Mouse (Mus musculus) kidney, embryonic 16.5 days (tissue): ENCODE measurements around the gene Kcnmb4. TPM values are rescaled to one million over a fixed set of nuclear protein-coding genes. Genes with fewer than 3 reads are reported as not detected.

Experiments used
- ATAC-seq: fragments of 200-750 bp; cut with Nextera tagmentation; 2 replicates; pipeline ENCODE4 v1.8.0; 2017; ENCODE audit warnings: moderate TSS enrichment; ENCODE audit not compliant: low FRiP score, low TSS enrichment
- H3K27ac ChIP-seq: fragments of 300-500 bp; sonication (generic); 2 replicates; pipeline ENCODE4 v1.5.1; 2014; ENCODE audit warnings: low read length
- H3K27me3 ChIP-seq: fragments of 300-500 bp; sonication (generic); 2 replicates; pipeline ENCODE4 v1.6.1; 2014; ENCODE audit warnings: low read length, control low read depth, mixed read lengths; ENCODE audit not compliant: insufficient read depth
- H3K36me3 ChIP-seq: fragments of 300-500 bp; sonication (generic); 2 replicates; pipeline ENCODE4 v1.6.1; 2014; ENCODE audit warnings: low read length, control low read depth, mixed read lengths; ENCODE audit not compliant: insufficient read depth
- H3K4me1 ChIP-seq: fragments of 300-500 bp; sonication (generic); 2 replicates; pipeline ENCODE4 v1.6.1; 2014; ENCODE audit warnings: low read length, control low read depth, mixed read lengths; ENCODE audit not compliant: insufficient read depth
- H3K4me2 ChIP-seq: fragments of 300-500 bp; sonication (generic); replicated peaks from 2 replicates; pipeline ENCODE4 v1.6.1; 2014; ENCODE audit warnings: low read depth, low read length
- H3K4me3 ChIP-seq: fragments of 300-500 bp; sonication (generic); 2 replicates; pipeline ENCODE4 v1.5.1; 2014; ENCODE audit warnings: mild to moderate bottlenecking, low read length
- H3K9ac ChIP-seq: fragments of 300-500 bp; sonication (generic); replicated peaks from 2 replicates; pipeline ENCODE4 v1.6.1; 2014; ENCODE audit warnings: low read length
- H3K9me3 ChIP-seq: fragments of 300-500 bp; sonication (generic); 2 replicates; pipeline ENCODE4 v1.6.1; 2016; ENCODE audit warnings: low read length, control low read depth
- WGBS: fragments of 180-500 bp; shearing (Covaris S2); extraction: QIAGEN DNeasy Blood & Tissue Kit; methylation state at CpG from one replicate; pipeline ENCODE4 v1.1.7; 2014; 5-methylcytosine and 5-hydroxymethylcytosine counted together
- polyA plus RNA-seq: library from polyadenylated mRNA; unstranded; fragments of >200 nt; fragmentation: Nextera tagmentation; extraction: Ambion mirVana; gene quantifications from 2 replicates; pipeline ENCODE4 v1.2.1, GENCODE M21; 2015

Gene Kcnmb4
- polyA plus RNA-seq, 1 experiment from 2014 or later = 4.2 TPM

- Histone ChIP-seq H3K4me3 (no peak overlapping the region), H3K27ac (no peak overlapping the region), H3K9ac (no peak overlapping the region), H3K4me1 (no peaks in the 10 kb centered on the region), H3K4me2 (no peak overlapping the region), H3K9me3 (peaks cover 18% of the 10 kb centered on the region), H3K27me3 (no peaks in the 10 kb centered on the region), H3K36me3 (peaks cover 4% of the 10 kb centered on the region; the same call in 1 of the 2 replicates)
- no peak for ATAC-seq
- 80% methylated on average over 10 of the region's 10 CpGs for WGBS
These were observed 33.6 kb downstream of the Kcnmb4 start for GRCm38 (mm10) chr10:116440088-116440487.

- Histone ChIP-seq H3K4me1 (no peaks in the 10 kb centered on the region), H3K4me3 (no peak overlapping the region), H3K36me3 (peaks cover 4% of the 10 kb centered on the region; the same call in 1 of the 2 replicates), H3K4me2 (no peak overlapping the region), H3K27ac (no peak overlapping the region), H3K9me3 (peaks cover 16% of the 10 kb centered on the region), H3K9ac (no peak overlapping the region), H3K27me3 (no peaks in the 10 kb centered on the region)
- no peak for ATAC-seq
- WGBS = 83% methylated on average over 12 of the region's 12 CpGs
These were observed 38.2 kb downstream of the Kcnmb4 start for GRCm38 (mm10) chr10:116435455-116435854.

GRCm38 (mm10) chr10:116432421-116432820 lies 41.3 kb downstream of the Kcnmb4 start:
- H3K4me1 ChIP-seq = no peaks in the 10 kb centered on the region
- no peak overlapping the region for H3K27ac ChIP-seq
- H3K4me3 ChIP-seq = no peak overlapping the region
- ATAC-seq = no peak
- H3K4me2 ChIP-seq = no peak overlapping the region
- no peaks in the 10 kb centered on the region for H3K36me3 ChIP-seq
- peaks cover 5% of the 10 kb centered on the region; the same call in 1 of the 2 replicates for H3K9me3 ChIP-seq
- H3K9ac ChIP-seq = no peak overlapping the region
- no peaks in the 10 kb centered on the region for H3K27me3 ChIP-seq
- WGBS = 84% methylated on average over 7 of the region's 7 CpGs

DNA sequence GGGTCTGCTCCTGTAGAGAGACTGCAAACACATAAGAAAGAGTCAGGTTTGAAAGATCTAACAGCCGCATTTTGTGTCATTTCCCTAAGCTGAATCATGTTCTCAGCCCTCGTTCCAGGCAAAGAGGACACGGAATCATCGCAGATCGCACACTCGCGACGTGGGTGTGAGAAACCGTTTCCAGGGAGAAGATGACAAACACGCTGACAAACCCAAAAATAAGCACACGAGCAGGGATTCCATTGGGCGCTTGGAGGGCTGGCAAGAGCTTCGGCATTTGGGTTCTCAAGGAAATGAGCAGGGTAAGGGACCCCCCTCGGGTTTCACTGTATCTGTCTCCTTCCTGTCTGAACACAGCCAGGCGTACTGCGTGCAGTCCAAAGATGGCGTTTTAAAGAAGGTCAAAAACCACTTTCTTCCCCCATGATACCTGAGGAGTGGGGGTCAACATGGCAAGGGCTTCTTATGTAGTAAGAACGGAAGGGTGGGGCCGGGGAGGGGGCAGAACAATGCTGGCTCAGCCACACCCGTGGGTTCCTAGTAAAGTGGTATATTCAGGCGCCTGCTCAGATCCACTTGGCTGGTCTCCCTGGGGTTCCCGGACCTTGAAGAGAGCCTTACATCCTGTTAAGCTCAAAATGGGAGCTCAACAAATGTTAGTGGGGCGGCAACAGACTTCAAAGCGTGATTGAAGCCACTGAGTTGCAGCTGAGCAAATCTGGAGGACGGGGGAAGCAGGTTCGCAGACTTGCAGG lies 45.5 kb downstream of the Kcnmb4 start:
- no peak for ATAC-seq
- 93% methylated on average over 26 of the region's 26 CpGs for WGBS
- no peak overlapping the region for H3K4me3 ChIP-seq
- H3K4me2 ChIP-seq = no peak overlapping the region
- no peak overlapping the region for H3K27ac ChIP-seq
- H3K9me3 ChIP-seq = peaks cover 5% of the 10 kb centered on the region
- no peaks in the 10 kb centered on the region for H3K36me3 ChIP-seq
- no peaks in the 10 kb centered on the region for H3K4me1 ChIP-seq
- H3K27me3 ChIP-seq = no peaks in the 10 kb centered on the region
- H3K9ac ChIP-seq = no peak overlapping the region

GRCm38 (mm10) chr10:116426176-116426575 lies 47.5 kb downstream of the Kcnmb4 start:
- Histone ChIP-seq H3K9ac (no peak overlapping the region), H3K9me3 (peaks cover 5% of the 10 kb centered on the region), H3K4me1 (no peaks in the 10 kb centered on the region), H3K27me3 (no peaks in the 10 kb centered on the region), H3K36me3 (no peaks in the 10 kb centered on the region), H3K4me2 (no peak overlapping the region), H3K27ac (no peak overlapping the region), H3K4me3 (no peak overlapping the region)
- no peak for ATAC-seq
- 86% methylated on average over 7 of the region's 7 CpGs for WGBS

DNA sequence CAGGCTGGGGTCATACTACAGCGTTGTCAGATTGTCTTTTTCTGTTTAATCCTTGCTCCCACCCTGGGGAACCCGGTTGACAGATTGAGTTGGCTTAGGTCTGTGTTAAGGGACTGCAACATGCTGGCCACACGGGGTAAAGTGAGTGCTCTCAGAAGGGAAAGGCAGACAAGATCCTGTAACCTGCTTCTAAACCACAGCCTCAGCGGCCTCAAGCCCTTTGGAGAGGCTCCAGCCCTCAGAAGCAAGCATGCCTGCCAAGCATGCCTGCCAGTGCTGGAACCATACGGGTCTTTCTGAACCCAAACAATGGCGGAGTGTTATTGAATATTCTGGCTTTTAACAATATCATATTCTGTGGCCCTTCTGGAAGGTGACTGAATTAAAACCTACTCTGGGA lies 48.8 kb downstream of the Kcnmb4 start:
- Histone ChIP-seq H3K27ac (no peak overlapping the region), H3K9me3 (peaks cover 5% of the 10 kb centered on the region), H3K4me1 (no peaks in the 10 kb centered on the region), H3K27me3 (no peaks in the 10 kb centered on the region), H3K4me3 (no peak overlapping the region), H3K4me2 (no peak overlapping the region), H3K9ac (no peak overlapping the region), H3K36me3 (no peaks in the 10 kb centered on the region)
- 90% methylated on average over 6 of the region's 6 CpGs for WGBS
- no peak for ATAC-seq

GRCm38 (mm10) chr10:116422551-116422950 lies 51.1 kb downstream of the Kcnmb4 start:
- Histone ChIP-seq H3K4me1 (no peaks in the 10 kb centered on the region), H3K9ac (no peak overlapping the region), H3K36me3 (no peaks in the 10 kb centered on the region), H3K4me3 (no peak overlapping the region), H3K27ac (no peak overlapping the region), H3K27me3 (no peaks in the 10 kb centered on the region), H3K4me2 (no peak overlapping the region), H3K9me3 (no peaks in the 10 kb centered on the region; the same call in 1 of the 2 replicates)
- 84% methylated on average over 2 of the region's 2 CpGs for WGBS
- ATAC-seq = no peak

DNA sequence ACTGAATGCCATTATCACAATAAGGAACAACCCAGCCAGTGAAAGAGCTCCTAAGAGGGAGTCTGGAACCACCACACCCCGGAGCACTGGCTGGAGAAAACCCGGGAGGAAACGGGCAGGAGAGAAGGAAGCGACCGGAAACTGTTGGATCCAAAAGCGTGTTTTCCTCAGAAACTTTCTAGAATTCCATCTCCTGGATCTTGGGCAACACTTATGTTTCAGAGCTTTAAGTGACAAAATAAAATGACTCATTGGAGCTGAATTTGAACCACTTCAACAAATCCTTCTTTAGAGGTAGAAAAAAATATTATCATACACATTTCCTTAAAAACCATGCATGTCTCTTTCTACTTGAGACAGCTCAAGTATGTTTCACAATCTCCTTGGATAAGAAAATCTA lies 52.7 kb downstream of the Kcnmb4 start:
- H3K9ac ChIP-seq = no peak overlapping the region
- H3K4me2 ChIP-seq = no peak overlapping the region
- H3K4me1 ChIP-seq = no peaks in the 10 kb centered on the region
- ATAC-seq = no peak
- 81% methylated on average over 6 of the region's 6 CpGs for WGBS
- no peak overlapping the region for H3K27ac ChIP-seq
- no peaks in the 10 kb centered on the region for H3K36me3 ChIP-seq
- H3K27me3 ChIP-seq = no peaks in the 10 kb centered on the region
- H3K9me3 ChIP-seq = no peaks in the 10 kb centered on the region; the same call in 1 of the 2 replicates
- no peak overlapping the region for H3K4me3 ChIP-seq

DNA sequence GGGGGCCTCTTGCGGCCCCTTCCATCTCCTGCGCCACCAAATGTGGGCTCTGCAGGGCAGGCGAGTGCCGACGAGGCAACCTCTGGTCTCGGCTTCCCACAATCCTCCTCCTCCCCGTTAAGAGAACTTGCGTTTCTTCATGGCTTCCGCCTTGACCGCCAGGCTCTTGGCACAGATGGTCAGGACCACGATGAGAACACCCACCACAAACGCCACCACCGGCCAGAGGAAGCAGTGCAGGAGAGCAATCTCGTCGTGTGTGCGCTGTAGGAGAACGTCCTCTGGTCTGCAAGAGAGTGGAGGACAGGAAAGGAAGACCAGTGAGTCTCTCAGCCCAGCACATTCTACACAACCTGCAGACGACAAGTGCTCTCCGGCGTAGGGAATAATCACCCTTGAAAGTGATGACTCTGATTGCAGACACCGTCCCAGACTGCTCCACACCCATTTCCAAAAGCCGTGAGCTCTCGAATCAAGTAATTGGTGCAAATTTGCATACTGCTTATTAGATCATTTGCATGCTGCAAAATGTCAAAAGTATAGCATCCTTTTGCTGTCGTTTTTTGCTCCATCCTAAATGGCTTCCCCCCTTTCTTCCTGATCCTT lies 55.5 kb downstream of the Kcnmb4 start:
- H3K4me2 ChIP-seq = no peak overlapping the region
- WGBS = 84% methylated on average over 24 of the region's 24 CpGs
- no peak overlapping the region for H3K27ac ChIP-seq
- H3K36me3 ChIP-seq = no peaks in the 10 kb centered on the region
- no peaks in the 10 kb centered on the region for H3K27me3 ChIP-seq
- no peak for ATAC-seq
- no peaks in the 10 kb centered on the region for H3K4me1 ChIP-seq
- no peak overlapping the region for H3K4me3 ChIP-seq
- no peaks in the 10 kb centered on the region for H3K9me3 ChIP-seq
- H3K9ac ChIP-seq = no peak overlapping the region

- H3K27me3 ChIP-seq = no peaks in the 10 kb centered on the region
- H3K9ac ChIP-seq = no peak overlapping the region
- no peak overlapping the region for H3K4me3 ChIP-seq
- H3K36me3 ChIP-seq = no peaks in the 10 kb centered on the region
- no peaks in the 10 kb centered on the region for H3K9me3 ChIP-seq
- no peak for ATAC-seq
- no peak overlapping the region for H3K27ac ChIP-seq
- WGBS = 69% methylated on average over 5 of the region's 5 CpGs
- H3K4me1 ChIP-seq = no peaks in the 10 kb centered on the region
- H3K4me2 ChIP-seq = no peak overlapping the region
These were observed 57.0 kb downstream of the Kcnmb4 start for GRCm38 (mm10) chr10:116416726-116417125.
